Mouse (Mus musculus) embryo, embryonic 9.5 days (tissue): ENCODE results near the gene Usp38.
"Not testable (repeated sequence)": the region's sequence is repeated elsewhere in the genome, so short reads cannot be mapped to it uniquely, and the experiment has no call there.

ENCODE experiments used
- DNase-seq: peaks from one replicate; pipeline ENCODE4 v3.0.0-alpha.2; 2017; ENCODE audit errors: extremely low spot score

Gene Usp38

GRCm38 (mm10) chr8:81014789-81015699 is at the start of gene Usp38:
Usp38 (minus strand) TSS chr8:81014928.
- peak; percentile 100 for DNase-seq

GRCm38 (mm10) chr8:81062566-81062965 is 47.8 kb upstream of the Usp38 start:
- DNase-seq = no peak

GRCm38 (mm10) chr8:81061950-81062349 is 47.2 kb upstream of the Usp38 start:
- DNase-seq = peak; percentile 16

GRCm38 (mm10) chr8:81044201-81044600 is 29.5 kb upstream of the Usp38 start:
- no peak for DNase-seq

- no peak for DNase-seq
These were observed 13.3 kb upstream of the Usp38 start for GRCm38 (mm10) chr8:81027991-81028390.

- DNase-seq = not testable (repeated sequence)
These were observed 2.8 kb upstream of the Usp38 start for GRCm38 (mm10) chr8:81017548-81017947.

- no peak for DNase-seq
These were observed 757 bp downstream of the Usp38 start for GRCm38 (mm10) chr8:81013811-81014530.

- DNase-seq = no peak
These were observed 2.0 kb downstream of the Usp38 start for GRCm38 (mm10) chr8:81012699-81013098.

- DNase-seq = no peak
These were observed 2.6 kb downstream of the Usp38 start for GRCm38 (mm10) chr8:81012031-81012560.

- no peak for DNase-seq
These were observed 4.3 kb downstream of the Usp38 start for GRCm38 (mm10) chr8:81010386-81010785.

GRCm38 (mm10) chr8:81005114-81005513 is 9.6 kb downstream of the Usp38 start:
- no peak for DNase-seq

- DNase-seq = no peak
These were observed 18.1 kb downstream of the Usp38 start for GRCm38 (mm10) chr8:80996632-80997031.

- peak; percentile 22 for DNase-seq
These were observed 22.8 kb downstream of the Usp38 start for GRCm38 (mm10) chr8:80991937-80992336.

- DNase-seq = no peak
These were observed 31.9 kb downstream of the Usp38 start for GRCm38 (mm10) chr8:80982829-80983228.

- no peak for DNase-seq
These were observed 33.0 kb downstream of the Usp38 start for GRCm38 (mm10) chr8:80981696-80982095.

GRCm38 (mm10) chr8:80980063-80980462 is 34.7 kb downstream of the Usp38 start:
- no peak for DNase-seq

GRCm38 (mm10) chr8:80977231-80977630 is 37.5 kb downstream of the Usp38 start:
- DNase-seq = no peak

- DNase-seq = no peak
These were observed 43.6 kb downstream of the Usp38 start for GRCm38 (mm10) chr8:80971150-80971549.

GRCm38 (mm10) chr8:80970000-80970685 is 44.6 kb downstream of the Usp38 start:
- no peak for DNase-seq

- no peak for DNase-seq
These were observed 45.3 kb downstream of the Usp38 start for GRCm38 (mm10) chr8:80969423-80969822.

- DNase-seq = no peak
These were observed 51.6 kb downstream of the Usp38 start for GRCm38 (mm10) chr8:80963095-80963494.

- DNase-seq = no peak
These were observed 52.1 kb downstream of the Usp38 start for GRCm38 (mm10) chr8:80962592-80962983.
